Mouse (Mus musculus) bone marrow, adult 2 months (tissue): Measurements from ENCODE around the gene Svep1. TPM values are rescaled to one million over a fixed set of nuclear protein-coding genes. Genes with fewer than 3 reads are reported as not detected.

Experiments used
- H3K27ac ChIP-seq: fragments of 200-500 bp; 2 replicates; pipeline ENCODE4 v1.5.1; 2012; ENCODE audit warnings: low read depth, mild to moderate bottlenecking, control low read depth, inconsistent platforms, low read length; ENCODE audit not compliant: control insufficient read depth, poor library complexity, insufficient read depth
- H3K4me1 ChIP-seq: fragments of 200-500 bp; 2 replicates; pipeline ENCODE4 v1.6.1; 2011; ENCODE audit warnings: low read length; ENCODE audit not compliant: control insufficient read depth, insufficient read depth
- H3K4me3 ChIP-seq: fragments of 200-500 bp; replicated peaks from 2 replicates; pipeline ENCODE3; 2011; ENCODE audit warnings: mild to moderate bottlenecking, low read depth, low read length, control low read depth; ENCODE audit not compliant: control insufficient read depth
- CTCF ChIP-seq: fragments of 200-500 bp; IDR thresholded peaks from 2 replicates; pipeline ENCODE4 v1.5.1; 2011; ENCODE audit warnings: low read length, control low read depth; ENCODE audit not compliant: control insufficient read depth, insufficient read depth
- POLR2A ChIP-seq: fragments of 200-500 bp; IDR thresholded peaks from 2 replicates; pipeline ENCODE4 v1.6.1; 2011; ENCODE audit warnings: low read depth, mild to moderate bottlenecking, control low read depth, low read length, borderline replicate concordance; ENCODE audit not compliant: control insufficient read depth
- WGBS: fragments of 180-500 bp; shearing (Covaris S2); methylation state at CpG from one replicate; pipeline ENCODE4 v1.1.7; 2018; 5-methylcytosine and 5-hydroxymethylcytosine counted together
- polyA plus RNA-seq: library from polyadenylated mRNA; stranded (reverse); fragments of >200 nt; gene quantifications from 2 replicates; pipeline ENCODE4 v1.2.4, GENCODE M21; 2011; ENCODE audit warnings: low replicate concordance; ENCODE audit not compliant: missing spikeins, insufficient read depth, insufficient read length

The Svep1 gene
- polyA plus RNA-seq, 1 experiment = 1.3 TPM

GRCm38 (mm10) chr4:58184681-58185341 lies 21.8 kb downstream of the Svep1 start:
- TF ChIP-seq CTCF (no peak), POLR2A (no peak)
- 59% methylated on average over 5 of the region's 5 CpGs for WGBS

GRCm38 (mm10) chr4:58183897-58184296 lies 22.8 kb downstream of the Svep1 start:
- H3K27ac ChIP-seq = no peak overlapping the region
- 86% methylated on average over 4 of the region's 4 CpGs for WGBS
- no peak for TF ChIP-seq CTCF
- TF ChIP-seq POLR2A = no peak

More at GRCm38 (mm10) chr4:58184681-58185341, 21.8 kb downstream of the Svep1 start:
- Histone ChIP-seq H3K4me3 (no peak overlapping the region), H3K27ac (no peak overlapping the region), H3K4me1 (no peaks in the 10 kb centered on the region)

GRCm38 (mm10) chr4:58178489-58178888 lies 28.2 kb downstream of the Svep1 start:
- no peak overlapping the region for H3K27ac ChIP-seq
- TF ChIP-seq POLR2A (no peak), CTCF (no peak)
- WGBS = 91% methylated on average over 6 of the region's 6 CpGs
- H3K4me3 ChIP-seq = no peak overlapping the region
- H3K4me1 ChIP-seq = no peaks in the 10 kb centered on the region

More at GRCm38 (mm10) chr4:58183897-58184296, 22.8 kb downstream of the Svep1 start:
- H3K4me3 ChIP-seq = no peak overlapping the region
- no peaks in the 10 kb centered on the region for H3K4me1 ChIP-seq

GRCm38 (mm10) chr4:58177256-58177655 lies 29.4 kb downstream of the Svep1 start:
- WGBS = 89% methylated on average over 15 of the region's 15 CpGs
- no peak overlapping the region for H3K27ac ChIP-seq
- no peak overlapping the region for H3K4me3 ChIP-seq

GRCm38 (mm10) chr4:58174435-58174987 lies 32.1 kb downstream of the Svep1 start:
- 68% methylated on average over 4 of the region's 4 CpGs for WGBS
- Histone ChIP-seq H3K4me3 (no peak overlapping the region), H3K27ac (no peak overlapping the region)

More at GRCm38 (mm10) chr4:58177256-58177655, 29.4 kb downstream of the Svep1 start:
- no peak for TF ChIP-seq CTCF
- TF ChIP-seq POLR2A = no peak
- no peaks in the 10 kb centered on the region for H3K4me1 ChIP-seq

GRCm38 (mm10) chr4:58173401-58173800 lies 33.3 kb downstream of the Svep1 start:
- TF ChIP-seq CTCF (no peak), POLR2A (no peak)
- H3K4me3 ChIP-seq = no peak overlapping the region
- no peaks in the 10 kb centered on the region for H3K4me1 ChIP-seq
- WGBS = 83% methylated on average over 6 of the region's 6 CpGs
- no peak overlapping the region for H3K27ac ChIP-seq

More at GRCm38 (mm10) chr4:58174435-58174987, 32.1 kb downstream of the Svep1 start:
- no peak for TF ChIP-seq POLR2A
- H3K4me1 ChIP-seq = no peaks in the 10 kb centered on the region

GRCm38 (mm10) chr4:58170430-58170829 lies 36.2 kb downstream of the Svep1 start:
- WGBS = 65% methylated on average over 5 of the region's 5 CpGs
- no peak overlapping the region for H3K4me3 ChIP-seq
- TF ChIP-seq CTCF = no peak
- TF ChIP-seq POLR2A = no peak
- H3K27ac ChIP-seq = no peak overlapping the region
- no peaks in the 10 kb centered on the region for H3K4me1 ChIP-seq

GRCm38 (mm10) chr4:58169918-58170317 lies 36.7 kb downstream of the Svep1 start:
- Histone ChIP-seq H3K4me3 (no peak overlapping the region), H3K4me1 (no peaks in the 10 kb centered on the region), H3K27ac (no peak overlapping the region)
- WGBS = 75% methylated on average over 2 of the region's 2 CpGs
- TF ChIP-seq CTCF (no peak), POLR2A (no peak)
